Mouse (Mus musculus) CH12.LX (cell line): ENCODE measurements around the gene Pitpnm3. TPM values are rescaled to one million over a fixed set of nuclear protein-coding genes. Genes with fewer than 3 reads are reported as not detected.

Experiments used
- DNase-seq: peaks from one replicate; pipeline ENCODE4 v3.0.0-alpha.2; 2013; ENCODE audit errors: extremely low read depth
- H3K27ac ChIP-seq: 2 replicates; pipeline ENCODE4 v1.5.1; 2012; ENCODE audit warnings: low read depth, mild to moderate bottlenecking, control low read depth, moderate library complexity; ENCODE audit not compliant: insufficient read depth
- H3K27me3 ChIP-seq: replicated peaks from 2 replicates; pipeline ENCODE3; 2012; ENCODE audit warnings: inconsistent platforms
- H3K36me3 ChIP-seq, 2 experiments: replicated peaks in 1 of 2; 2 replicates each; pipeline versions ENCODE3 to v1.6.1; 2012; ENCODE audit warnings: inconsistent platforms in 1 of 2, low read length in 1 of 2, mild to moderate bottlenecking in 1 of 2, mixed read lengths in 1 of 2, moderate library complexity in 1 of 2; ENCODE audit not compliant: control insufficient read depth in 1 of 2, insufficient read depth in 1 of 2
- H3K4me1 ChIP-seq, 2 experiments: 2 replicates each; pipeline ENCODE4 v1.6.1; 2012; ENCODE audit warnings: inconsistent platforms in 1 of 2, moderate library complexity in 1 of 2; ENCODE audit not compliant: insufficient read depth in 2 of 2, control insufficient read depth in 1 of 2
- H3K4me2 ChIP-seq: 2 replicates; pipeline ENCODE4 v1.6.1; 2012; ENCODE audit warnings: low read depth, mild to moderate bottlenecking, control low read depth; ENCODE audit not compliant: poor library complexity, insufficient read depth, severe bottlenecking
- H3K4me3 ChIP-seq, 3 experiments: fragments of 150-350 bp in 1 of 3; sonication (generic) in 1 of 3; replicated peaks in 1 of 3; 2 replicates each; pipeline versions ENCODE3 to v1.5.1; 2011 to 2012; ENCODE audit warnings: low read depth in 2 of 3, low read length in 2 of 3, mild to moderate bottlenecking in 2 of 3, moderate library complexity in 2 of 3, control low read depth in 1 of 3, improper control_type of control experiment in 1 of 3, inconsistent platforms in 1 of 3, mixed read lengths in 1 of 3; ENCODE audit not compliant: poor library complexity in 1 of 3
- H3K79me2 ChIP-seq: replicated peaks from 2 replicates; pipeline ENCODE4 v1.6.1; 2012; ENCODE audit warnings: mild to moderate bottlenecking, moderate library complexity; ENCODE audit not compliant: control insufficient read depth, poor library complexity, insufficient read depth, severe bottlenecking; ENCODE audit errors: extremely low read depth
- H3K9ac ChIP-seq: 2 replicates; pipeline ENCODE4 v1.6.1; 2012; ENCODE audit warnings: low read depth, mild to moderate bottlenecking, control low read depth, moderate library complexity; ENCODE audit not compliant: insufficient read depth
- H3K9me3 ChIP-seq: replicated peaks from 2 replicates; pipeline ENCODE3; 2012; ENCODE audit warnings: low read length, inconsistent platforms, mixed read lengths
- CHD2 ChIP-seq: IDR thresholded peaks from 2 replicates; pipeline ENCODE4 v1.6.1; 2011; ENCODE audit warnings: low read length, improper control_type of control experiment
- CTCF ChIP-seq, 2 experiments: IDR thresholded peaks in 1 of 2; conservative IDR thresholded peaks in 1 of 2; 2 replicates each; pipeline ENCODE4 v1.5.1; 2011 to 2012; ENCODE audit warnings: low read depth in 2 of 2, low read length in 2 of 2, improper control_type of control experiment in 1 of 2, inconsistent platforms in 1 of 2, mild to moderate bottlenecking in 1 of 2, moderate library complexity in 1 of 2
- HCFC1 ChIP-seq: IDR thresholded peaks from 2 replicates; pipeline ENCODE4 v1.6.1; 2012; ENCODE audit warnings: low read depth, mild to moderate bottlenecking, inconsistent platforms, low read length, improper control_type of control experiment
- IRF4 ChIP-seq: IDR thresholded peaks from 2 replicates; pipeline ENCODE4 v1.6.1; 2014; ENCODE audit warnings: low read depth, mild to moderate bottlenecking, inconsistent platforms, low read length, improper control_type of control experiment
- JUN ChIP-seq: IDR thresholded peaks from 2 replicates; pipeline ENCODE4 v1.6.1; 2011; ENCODE audit warnings: low read depth, mild to moderate bottlenecking, low read length, improper control_type of control experiment, moderate library complexity; ENCODE audit not compliant: insufficient read depth
- MXI1 ChIP-seq: IDR thresholded peaks from 2 replicates; pipeline ENCODE4 v1.6.1; 2011; ENCODE audit warnings: mild to moderate bottlenecking, low read depth, low read length, improper control_type of control experiment
- NELFE ChIP-seq: IDR thresholded peaks from 2 replicates; pipeline ENCODE4 v1.6.1; 2011; ENCODE audit warnings: low read depth, low read length, improper control_type of control experiment
- NRF1 ChIP-seq: IDR thresholded peaks from 2 replicates; pipeline ENCODE4 v1.6.1; 2014; ENCODE audit warnings: low read depth, mild to moderate bottlenecking, inconsistent platforms, low read length, improper control_type of control experiment, moderate library complexity
- POLR2A ChIP-seq: IDR thresholded peaks from 2 replicates; pipeline ENCODE4 v1.6.1; 2011; ENCODE audit warnings: low read depth, mild to moderate bottlenecking, improper control_type of control experiment, low read length
- RAD21 ChIP-seq: IDR thresholded peaks from 2 replicates; pipeline ENCODE4 v1.6.1; 2011; ENCODE audit warnings: low read depth, mild to moderate bottlenecking, low read length, improper control_type of control experiment, moderate library complexity
- SMC3 ChIP-seq: IDR thresholded peaks from 2 replicates; pipeline ENCODE4 v1.6.1; 2011; ENCODE audit warnings: low read depth, low read length, improper control_type of control experiment
- TBP ChIP-seq: conservative IDR thresholded peaks from 2 replicates; pipeline ENCODE4 v1.6.1; 2011; ENCODE audit warnings: low read depth, low read length, improper control_type of control experiment
- TCF12 ChIP-seq: IDR thresholded peaks from 2 replicates; pipeline ENCODE4 v1.6.1; 2014; ENCODE audit warnings: low read depth, mild to moderate bottlenecking, inconsistent platforms, low read length, improper control_type of control experiment
- UBTF ChIP-seq: IDR thresholded peaks from 2 replicates; pipeline ENCODE4 v1.6.1; 2012; ENCODE audit warnings: low read depth, mild to moderate bottlenecking, inconsistent platforms, low read length, improper control_type of control experiment, moderate library complexity
- USF2 ChIP-seq: conservative IDR thresholded peaks from 2 replicates; pipeline ENCODE4 v1.6.1; 2011; ENCODE audit warnings: low read depth, low read length, improper control_type of control experiment
- ZMIZ1 ChIP-seq: IDR thresholded peaks from 2 replicates; pipeline ENCODE4 v1.6.1; 2012; ENCODE audit warnings: low read depth, mild to moderate bottlenecking, inconsistent platforms, low read length, improper control_type of control experiment
- dilution Hi-C: fragments of 300-500 bp; cut with MboI; formaldehyde crosslinking; loops from 2 replicates; pipeline ENCODE4 v1.14.3; 2020; ENCODE audit warnings: low sequenced_read_pairs; ENCODE audit not compliant: extremely low pct_unique_long_range_greater_than_20kb, extremely low pct_ligation_motif_present
- in situ Hi-C: fragments of 300-500 bp; cut with MboI; formaldehyde crosslinking; loops from 3 replicates; pipeline ENCODE4 v1.14.3; 2019; ENCODE audit warnings: low sequenced_read_pairs, low pct_ligation_motif_present, low pct_unique_long_range_greater_than_20kb, mixed read lengths
- polyA plus RNA-seq: library from polyadenylated mRNA; unstranded; fragments of >175 nt; gene quantifications from 2 replicates; pipeline ENCODE4 v1.2.1, GENCODE M21; 2012; ENCODE audit warnings: low read depth; ENCODE audit not compliant: insufficient read length
- total RNA-seq, 2 experiments: library from RNA; depleted of rRNA; stranded (reverse); fragments of 300-350 nt in 1 of 2; fragments of >200 nt in 1 of 2; gene quantifications; 2 replicates each; pipeline ENCODE4 v1.2.3; 2012 to 2014

Gene Pitpnm3
- total and polyA plus RNA-seq, 3 experiments = 0.08 to 0.59 (median 0.31) TPM

GRCm38 (mm10) chr11:72002138-72002853, 133.3 kb downstream of the Pitpnm3 start (continued):
- TF ChIP-seq CTCF (conservative IDR thresholded peaks at IDR 0.05 in 1 of 2, IDR thresholded peaks at IDR 0.05 in 1 of 2; ENCODE audit: low read depth in 2 of 2, low read length in 2 of 2) (peak; percentile 93 to 94), JUN (no peak), USF2 (no peak), RAD21 (peak; percentile 53)
- TF ChIP-seq, all 38 proteins: peak for 8

GRCm38 (mm10) chr11:72000194-72000593, 135.4 kb downstream of the Pitpnm3 start:
- TF ChIP-seq ZMIZ1 = no peak
- TF ChIP-seq UBTF = no peak
- TF ChIP-seq TCF12 = no peak
- TF ChIP-seq SMC3 = no peak
- TF ChIP-seq HCFC1 = no peak
- no peak for TF ChIP-seq CHD2
- TF ChIP-seq NELFE = no peak
- no peak for TF ChIP-seq POLR2A
- no peak for TF ChIP-seq MXI1
- TF ChIP-seq NRF1 = no peak
- TF ChIP-seq TBP = no peak
- no peak for TF ChIP-seq IRF4

More at GRCm38 (mm10) chr11:72000194-72000593, 135.4 kb downstream of the Pitpnm3 start:
- in situ Hi-C loops = no loop called here
- Histone ChIP-seq H3K9me3 (no peaks in the 10 kb centered on the region), H3K4me3 (no peak overlapping the region), H3K4me2 (no peak overlapping the region), H3K27ac (no peak overlapping the region), H3K27me3 (no peaks in the 10 kb centered on the region), H3K36me3 (no peaks in the 10 kb centered on the region), H3K9ac (no peak overlapping the region), H3K79me2 (no peaks in the 10 kb centered on the region), H3K4me1 (peaks cover 17 to 69% of the 10 kb centered on the region in 2 experiments)
- DNase-seq = no peak
- dilution Hi-C loops = no loop called here

Other genes starting within 250 kb of the Pitpnm3 start
- 0.29 and 0.93 TPM in 2 replicates for gene Aipl1, start 98.3 kb downstream of the Pitpnm3 start, total RNA-seq (2012; rRNA removed)
- gene Aipl1, start 98.3 kb downstream of the Pitpnm3 start, total RNA-seq (2014; rRNA removed) = 0.81 and 0.90 TPM in 2 replicates
- gene Aipl1, start 98.3 kb downstream of the Pitpnm3 start, polyA plus RNA-seq = 0.71 and 1.0 TPM in 2 replicates
- gene Pimreg, start 93.7 kb downstream of the Pitpnm3 start, total RNA-seq (2012; rRNA removed) = 22.4 and 26.4 TPM in 2 replicates
- 49.5 and 52.7 TPM in 2 replicates for gene Pimreg, start 93.7 kb downstream of the Pitpnm3 start, total RNA-seq (2014; rRNA removed)
- 27.9 and 28.9 TPM in 2 replicates for gene Pimreg, start 93.7 kb downstream of the Pitpnm3 start, polyA plus RNA-seq
- 0.46 and 0.47 TPM in 2 replicates for gene Gm43951, start 71.1 kb upstream of the Pitpnm3 start, total RNA-seq (2012; rRNA removed)
- not detected in 2 replicates for gene Gm43951, start 71.1 kb upstream of the Pitpnm3 start, total RNA-seq (2014; rRNA removed)
- 0.39 and 0.44 TPM in 2 replicates for gene Gm43951, start 71.1 kb upstream of the Pitpnm3 start, polyA plus RNA-seq
- 9.3 TPM in 2 replicates for gene 4933427D14Rik, start 71.7 kb upstream of the Pitpnm3 start, total RNA-seq (2012; rRNA removed)
- 6.0 and 6.8 TPM in 2 replicates for gene 4933427D14Rik, start 71.7 kb upstream of the Pitpnm3 start, total RNA-seq (2014; rRNA removed)
- gene 4933427D14Rik, start 71.7 kb upstream of the Pitpnm3 start, polyA plus RNA-seq = 7.8 and 7.9 TPM in 2 replicates
- gene Txndc17, start 71.8 kb upstream of the Pitpnm3 start, total RNA-seq (2012; rRNA removed) = 126 and 140 TPM in 2 replicates
- gene Txndc17, start 71.8 kb upstream of the Pitpnm3 start, total RNA-seq (2014; rRNA removed) = 177 and 197 TPM in 2 replicates
- gene Txndc17, start 71.8 kb upstream of the Pitpnm3 start, polyA plus RNA-seq = 162 and 182 TPM in 2 replicates
- 25.5 and 26.1 TPM in 2 replicates for gene Med31, start 79.8 kb upstream of the Pitpnm3 start, total RNA-seq (2012; rRNA removed)
- 33.4 and 35.8 TPM in 2 replicates for gene Med31, start 79.8 kb upstream of the Pitpnm3 start, total RNA-seq (2014; rRNA removed)
- 21.7 and 22.5 TPM in 2 replicates for gene Med31, start 79.8 kb upstream of the Pitpnm3 start, polyA plus RNA-seq
- gene Slc13a5, start 131.4 kb upstream of the Pitpnm3 start, total RNA-seq (2012; rRNA removed) = not detected in 2 replicates
- gene Slc13a5, start 131.4 kb upstream of the Pitpnm3 start, total RNA-seq (2014; rRNA removed) = not detected in 2 replicates
- gene Slc13a5, start 131.4 kb upstream of the Pitpnm3 start, polyA plus RNA-seq = not detected in 2 replicates
- gene Xaf1, start 165.9 kb upstream of the Pitpnm3 start, total RNA-seq (2012; rRNA removed) = 2.5 and 3.0 TPM in 2 replicates
- 2.8 and 4.1 TPM in 2 replicates for gene Xaf1, start 165.9 kb upstream of the Pitpnm3 start, total RNA-seq (2014; rRNA removed)
- 9.6 TPM in 2 replicates for gene Xaf1, start 165.9 kb upstream of the Pitpnm3 start, polyA plus RNA-seq
- not detected in 2 replicates for gene Fbxo39, start 178.7 kb upstream of the Pitpnm3 start, total RNA-seq (2012; rRNA removed)
- gene Fbxo39, start 178.7 kb upstream of the Pitpnm3 start, total RNA-seq (2014; rRNA removed) = not detected in 2 replicates
- gene Fbxo39, start 178.7 kb upstream of the Pitpnm3 start, polyA plus RNA-seq = 0.13 TPM in 1 of 2 replicates, not detected in the other
- 0.08 TPM in 1 of 2 replicates, not detected in the other for gene Tekt1, start 226.7 kb upstream of the Pitpnm3 start, total RNA-seq (2012; rRNA removed)
- not detected in 2 replicates for gene Tekt1, start 226.7 kb upstream of the Pitpnm3 start, total RNA-seq (2014; rRNA removed)
- gene Tekt1, start 226.7 kb upstream of the Pitpnm3 start, polyA plus RNA-seq = not detected in 2 replicates